In the genomic region with DNA sequence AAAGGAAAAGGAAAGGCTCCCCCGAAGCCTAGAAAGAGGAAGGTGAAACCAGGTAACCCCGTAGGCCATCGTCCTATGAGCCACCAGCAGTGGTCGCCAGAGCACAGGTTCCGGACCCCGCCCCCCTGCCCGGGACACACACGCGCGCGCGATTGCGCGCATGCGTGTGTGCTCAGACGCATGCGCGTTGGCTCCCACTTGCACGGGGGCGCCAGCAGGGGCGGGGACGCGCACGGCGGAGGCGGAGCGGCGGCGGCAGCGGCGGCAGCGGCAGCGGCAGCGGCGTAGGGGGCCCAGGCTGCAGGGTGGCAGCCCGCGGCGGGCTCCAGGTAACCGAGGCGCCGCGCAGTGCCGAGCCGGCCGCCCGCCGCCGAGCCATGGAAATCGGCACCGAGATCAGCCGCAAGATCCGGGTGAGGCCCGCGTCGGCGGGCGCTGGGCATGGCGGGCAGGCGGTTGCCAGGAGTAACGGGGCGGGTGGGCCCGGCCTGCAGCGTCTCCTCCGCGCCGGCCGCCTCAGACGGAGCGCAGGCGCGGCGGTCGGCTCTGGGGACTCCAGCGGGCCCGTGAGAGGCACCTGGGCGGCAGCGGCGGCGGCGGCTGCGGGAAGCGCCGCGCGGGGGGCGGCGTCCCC, we compare ENCODE assay signal across 8 mouse cellular contexts. TPM values are rescaled to one million over a fixed set of nuclear protein-coding genes. Genes with fewer than 3 reads are reported as not detected.
DNase-seq lines count a peak whose midpoint lies in the region; ATAC-seq and TF ChIP-seq lines count a peak whose summit lies in the region.

Gene Zc3h14, plus strand, starts transcription at position 219 of the 634 bp plus-strand sequence.

- H3K9me3 ChIP-seq in ES-E14 (ENCODE audit: control insufficient read depth, insufficient read depth, low read depth, low read length) = no peaks in the 10 kb centered on the region
- no peaks in the 10 kb centered on the region for H3K9me3 ChIP-seq in forebrain, embryonic 16.5 days (ENCODE audit: control insufficient read depth, low read length)
- H3K9me3 ChIP-seq in lung, embryonic 14.5 days (ENCODE audit: low read depth, low read length) = no peaks in the 10 kb centered on the region

- peak within 1 kb of the TSS; percentile 92 for H3K9ac ChIP-seq in ES-E14 (ENCODE audit: insufficient read depth, low read depth, low read length, poor library complexity, severe bottlenecking)
- peak within 1 kb of the TSS; percentile 94 for H3K9ac ChIP-seq in forebrain, embryonic 16.5 days (replicated peaks; ENCODE audit: low read depth, low read length)
- H3K9ac ChIP-seq in lung, embryonic 14.5 days = peak within 1 kb of the TSS; percentile 89

- peak; percentile 77 for TF ChIP-seq CTCF in layer of hippocampus, adult 2 months (conservative IDR thresholded peaks at IDR 0.05)
- TF ChIP-seq CTCF in lung, embryonic 14.5 days (IDR thresholded peaks at IDR 0.05; ENCODE audit: low read depth) = peak; percentile 71
- TF ChIP-seq CTCF in olfactory bulb, adult 2 months (IDR thresholded peaks at IDR 0.05; ENCODE audit: insufficient read depth, low read depth, low read length) = peak; percentile 71
- TF ChIP-seq CTCF in thymus, adult 2 months (IDR thresholded peaks at IDR 0.05; ENCODE audit: borderline replicate concordance, control insufficient read depth, extremely low read depth, insufficient read depth, low read length, poor library complexity) = peak; percentile 77; the same call in 1 of the 2 replicates

- H3K4me3 ChIP-seq in ES-E14 (ENCODE audit: insufficient read depth in 1 of 2, low read depth in 1 of 2, low read length in 2 of 2, poor library complexity in 1 of 2, severe bottlenecking in 1 of 2) = peak within 1 kb of the TSS; percentile 95 to 97
- peak within 1 kb of the TSS; percentile 89 for H3K4me3 ChIP-seq in forebrain, embryonic 16.5 days (replicated peaks; ENCODE audit: low read length)
- H3K4me3 ChIP-seq in layer of hippocampus, adult 2 months = peak within 1 kb of the TSS; percentile 79
- peak within 1 kb of the TSS; percentile 93 for H3K4me3 ChIP-seq in lung, embryonic 14.5 days (ENCODE audit: low read depth, low read length)
- H3K4me3 ChIP-seq in olfactory bulb, adult 2 months (ENCODE audit: insufficient read depth, low read depth, low read length) = peak within 1 kb of the TSS; percentile 99
- peak within 1 kb of the TSS; percentile 64 for H3K4me3 ChIP-seq in thymus, adult 2 months (ENCODE audit: control insufficient read depth, insufficient read depth, low read length)

- peak; percentile 85 for DNase-seq in ES-E14 (ENCODE audit: low read depth, low spot score)
- DNase-seq in cerebellum, adult 11-12 months = peak; percentile 91
- peak; percentile 91 to 94 for DNase-seq in heart, postnatal 36 days
- DNase-seq in layer of hippocampus, adult 2 months (ENCODE audit: low spot score in 2 of 2) = peak; percentile 90 to 95
- DNase-seq in lung, embryonic 14.5 days = peak; percentile 98
- peak; percentile 93 for DNase-seq in thymus, adult 2 months

- intact Hi-C loops in heart, postnatal 36 days (cut with DNase I) = no loop called here

- ATAC-seq in forebrain, embryonic 16.5 days = peak; percentile 92
- peak; percentile 89 for ATAC-seq in lung, embryonic 14.5 days (ENCODE audit: insufficient read depth)

- H3K4me1 ChIP-seq in ES-E14 (ENCODE audit: control insufficient read depth in 2 of 2, insufficient read depth in 2 of 2, low read length in 2 of 2, poor library complexity in 1 of 2) = no peaks in the 10 kb centered on the region
- H3K4me1 ChIP-seq in forebrain, embryonic 16.5 days (replicated peaks; ENCODE audit: control insufficient read depth, insufficient read depth, low read length) = peaks cover 27% of the 10 kb centered on the region
- 0 out of 2 replicates have a peak, but pooled peaks cover 7% of the 10 kb centered on the region for H3K4me1 ChIP-seq in lung, embryonic 14.5 days (ENCODE audit: insufficient read depth)
- H3K4me1 ChIP-seq in olfactory bulb, adult 2 months (ENCODE audit: control insufficient read depth, insufficient read depth, low read length) = no peaks in the 10 kb centered on the region; the same call in 1 of the 2 replicates
- H3K4me1 ChIP-seq in thymus, adult 2 months (replicated peaks; ENCODE audit: control insufficient read depth, insufficient read depth, low read length) = 0 out of 2 replicates have a peak, but pooled peaks cover 2% of the 10 kb centered on the region

- peak within 1 kb of the TSS; percentile 76 for H3K27ac ChIP-seq in ES-E14 (ENCODE audit: insufficient read depth, low read depth, low read length, poor library complexity, severe bottlenecking)
- H3K27ac ChIP-seq in forebrain, embryonic 16.5 days (ENCODE audit: low read length) = peak within 1 kb of the TSS; percentile 91
- H3K27ac ChIP-seq in layer of hippocampus, adult 2 months = peak within 1 kb of the TSS; percentile 98
- peak within 1 kb of the TSS; percentile 89 for H3K27ac ChIP-seq in lung, embryonic 14.5 days (ENCODE audit: low read depth)
- peak within 1 kb of the TSS; percentile 89 for H3K27ac ChIP-seq in olfactory bulb, adult 2 months (ENCODE audit: insufficient read depth, low read depth, low read length)
- H3K27ac ChIP-seq in thymus, adult 2 months (ENCODE audit: control insufficient read depth, insufficient read depth, low read length) = peak within 1 kb of the TSS; percentile 11; the same call in 1 of the 2 replicates

- peak within 1 kb of the TSS; percentile 79 for H3K4me2 ChIP-seq in forebrain, embryonic 16.5 days (ENCODE audit: low read length)
- peak within 1 kb of the TSS; percentile 65 for H3K4me2 ChIP-seq in lung, embryonic 14.5 days

- no peaks in the 10 kb centered on the region for H3K27me3 ChIP-seq in forebrain, embryonic 16.5 days (replicated peaks; ENCODE audit: control insufficient read depth, insufficient read depth, low read length)
- H3K27me3 ChIP-seq in lung, embryonic 14.5 days (ENCODE audit: insufficient read depth, low read length) = no peaks in the 10 kb centered on the region
- H3K27me3 ChIP-seq in thymus, adult 2 months (ENCODE audit: control insufficient read depth, insufficient read depth, low read length) = no peaks in the 10 kb centered on the region

- TF ChIP-seq POLR2A in olfactory bulb, adult 2 months (IDR thresholded peaks at IDR 0.05; ENCODE audit: insufficient read depth, low read depth, low read length) = peak; percentile 69; the same call in 1 of the 2 replicates
- peak; percentile 71 for TF ChIP-seq POLR2A in thymus, adult 2 months (IDR thresholded peaks at IDR 0.05; ENCODE audit: control insufficient read depth, extremely low read depth, insufficient read depth, low read length, poor library complexity)

- no peaks in the 10 kb centered on the region for H3K36me3 ChIP-seq in ES-E14 (ENCODE audit: control insufficient read depth, insufficient read depth, low read length, poor library complexity, severe bottlenecking)
- H3K36me3 ChIP-seq in forebrain, embryonic 16.5 days (ENCODE audit: control insufficient read depth, insufficient read depth) = no peaks in the 10 kb centered on the region
- peaks cover 6% of the 10 kb centered on the region; the same call in 1 of the 2 replicates for H3K36me3 ChIP-seq in lung, embryonic 14.5 days (ENCODE audit: insufficient read depth)
- no peaks in the 10 kb centered on the region; the same call in 1 of the 2 replicates for H3K36me3 ChIP-seq in thymus, adult 2 months (ENCODE audit: control insufficient read depth, insufficient read depth, low read length)

- in situ Hi-C loops in ES-E14 (cut with MboI; ENCODE audit: low sequenced_read_pairs in 2 of 2, unreplicated experiment in 2 of 2) = no loop called here

- WGBS in forebrain, embryonic 16.5 days = under 1% methylated on average over 72 of the region's 87 CpGs
- WGBS in lung, embryonic 14.5 days = under 1% methylated on average over 83 of the region's 87 CpGs
- WGBS in olfactory bulb, adult 2 months = under 1% methylated on average over 86 of the region's 87 CpGs
- WGBS in thymus, adult 2 months = under 1% methylated on average over 83 of the region's 87 CpGs

TF ChIP-seq in ES-E14, 5 proteins besides CTCF, POLR2A, EP300 and RAD21:
- TF ChIP-seq MAFK (IDR thresholded peaks at IDR 0.05; ENCODE audit: insufficient read depth, low read depth, low read length) (no peak), HCFC1 (IDR thresholded peaks at IDR 0.05; ENCODE audit: borderline replicate concordance, insufficient read depth, low read length) (no peak), CHD2 (IDR thresholded peaks at IDR 0.05; ENCODE audit: low read depth, low read length) (no peak), ZC3H11A (IDR thresholded peaks at IDR 0.05; ENCODE audit: borderline replicate concordance, low read depth, low read length) (no peak), ZNF384 (IDR thresholded peaks at IDR 0.05; ENCODE audit: low read depth, low read length) (no peak)

RNA-seq across cellular contexts. Expression of gene Zc3h14, which starts in this region (rescaled TPM):
- 55.6 and 65.6 TPM in 2 replicates for total RNA-seq in ES-E14 (2012; rRNA removed)
- 127 and 136 TPM in 2 replicates for polyA plus RNA-seq in forebrain, embryonic 16.5 days (2015; fragmentation: Nextera tagmentation; extraction: Ambion mirVana)
- total RNA-seq in heart, postnatal 36 days (2021) = 10 to 100 TPM; 59.0 to 59.9 TPM
- total RNA-seq in layer of hippocampus, adult 2 months (2021) = 100 to 1,000 TPM; 100 to 101 TPM
- polyA plus RNA-seq in lung, embryonic 14.5 days (2014; fragmentation: Nextera tagmentation; extraction: Ambion mirVana) = 154 and 155 TPM in 2 replicates
- polyA plus RNA-seq in olfactory bulb, adult 2 months (2012; ENCODE audit: insufficient read depth, insufficient read length, low replicate concordance, missing spikeins) = not detected in 2 replicates
- 85.0 and 89.8 TPM in 2 replicates for polyA plus RNA-seq in thymus, adult 2 months (2012; rRNA removed)

Comparison
In these comparisons a context has a peak if more than half of its experiments do, and no peak if none do; other contexts are left out.
1. Peak in every context shown above with its lines: DNase-seq, ATAC-seq, H3K4me3 ChIP-seq and H3K27ac ChIP-seq.
2. H3K27ac ChIP-seq: peak in every context shown above with its lines; median percentile 98 in layer of hippocampus, adult 2 months; 91 in forebrain, embryonic 16.5 days; 89 in lung, embryonic 14.5 days; 89 in olfactory bulb, adult 2 months; 76 in ES-E14; 11 in thymus, adult 2 months.